Mouse (Mus musculus): ENCODE data around the gene Ubash3a. TPM values are rescaled to one million over a fixed set of nuclear protein-coding genes. Genes with fewer than 3 reads are reported as not detected.

The Ubash3a gene
- total RNA-seq, 2 experiments from 2014 or later, result not detected

DNA sequence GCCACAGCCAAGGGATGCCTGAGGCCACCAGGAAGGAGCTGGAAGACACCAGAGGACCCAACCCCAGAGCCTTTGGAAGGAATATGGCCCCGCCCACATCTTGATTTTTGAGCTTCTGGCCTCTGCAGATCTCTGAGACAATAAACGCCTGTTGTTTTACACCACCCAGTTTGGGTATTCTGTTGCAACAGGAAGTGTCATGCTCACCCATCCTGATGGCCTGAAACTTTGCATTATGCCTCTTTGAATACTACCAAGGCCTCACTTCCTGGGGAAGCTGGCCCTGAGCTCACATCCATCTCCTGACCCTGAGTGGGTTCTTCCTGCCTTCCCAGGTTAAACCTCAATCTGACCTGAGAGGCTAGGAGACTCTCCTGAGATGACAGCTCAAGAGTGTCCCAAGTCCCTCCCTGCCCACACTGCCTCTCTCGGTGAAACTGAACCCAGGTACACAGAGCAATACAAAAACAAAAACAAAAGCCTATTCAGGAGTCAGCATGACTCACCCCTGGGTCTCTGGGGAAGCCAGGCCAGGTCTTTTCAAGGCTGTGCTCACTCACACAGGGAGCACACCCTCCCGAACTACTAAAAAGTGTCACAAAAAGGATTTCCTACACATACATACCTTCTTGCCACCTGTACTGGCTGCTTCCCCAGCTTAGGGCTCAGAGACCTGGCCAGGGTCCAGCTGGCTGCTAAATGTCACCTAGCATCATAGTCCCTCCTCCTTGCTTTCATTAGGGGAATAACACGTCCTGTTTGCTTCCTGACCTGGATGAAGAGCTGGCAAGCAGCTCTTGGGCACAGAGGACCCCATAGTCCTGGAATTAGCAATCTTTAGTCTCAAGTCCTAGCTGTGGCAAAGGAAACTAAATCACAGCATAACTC, 8.6 kb downstream of the Ubash3a start:
- DNase-seq (ENCODE audit: low spot score), result no peak

- no peak for DNase-seq (ENCODE audit: low spot score)
Observed at GRCm38 (mm10) chr17:31222810-31223310, 15.2 kb downstream of the Ubash3a start.

DNA sequence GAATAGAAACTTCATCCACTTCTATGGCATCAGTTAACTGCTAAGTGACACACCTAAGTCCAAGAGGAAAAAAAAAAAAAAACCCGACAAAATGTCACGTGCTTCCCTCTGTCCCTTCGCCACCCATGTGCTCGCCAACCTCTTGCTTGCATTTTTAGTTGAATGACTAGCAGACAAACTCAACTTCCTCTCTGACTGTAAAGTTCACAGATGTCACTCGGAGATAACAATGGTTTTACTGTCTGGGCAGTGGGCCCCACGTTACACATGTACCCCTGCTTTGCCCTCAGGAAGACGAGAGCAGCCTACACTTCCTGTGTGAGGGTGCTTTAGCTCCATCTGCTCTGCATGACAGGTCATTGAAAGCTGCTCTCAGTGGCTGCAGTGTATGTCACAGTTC, 16.2 kb downstream of the Ubash3a start:
- no peak for DNase-seq (ENCODE audit: low spot score)

DNA sequence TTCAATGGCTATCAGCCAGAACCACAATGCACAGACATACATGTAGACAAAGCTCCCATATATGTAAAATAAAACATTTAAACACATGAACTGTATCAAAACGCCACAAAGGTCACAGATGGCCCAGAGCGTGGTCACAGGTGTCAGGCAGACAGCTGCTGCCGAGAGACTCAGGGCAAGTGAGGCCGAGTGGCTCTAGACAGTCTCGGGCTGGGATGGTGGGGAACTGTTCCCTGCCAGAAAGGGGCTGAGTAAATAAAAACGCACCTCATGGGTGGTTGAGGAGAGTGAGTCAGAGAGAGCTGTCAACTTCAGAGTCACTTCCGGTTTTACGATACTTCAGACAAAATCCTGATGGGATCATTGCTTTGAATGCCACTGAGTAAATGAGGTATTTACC, 16.9 kb downstream of the Ubash3a start:
- DNase-seq (ENCODE audit: low spot score), result no peak

DNA sequence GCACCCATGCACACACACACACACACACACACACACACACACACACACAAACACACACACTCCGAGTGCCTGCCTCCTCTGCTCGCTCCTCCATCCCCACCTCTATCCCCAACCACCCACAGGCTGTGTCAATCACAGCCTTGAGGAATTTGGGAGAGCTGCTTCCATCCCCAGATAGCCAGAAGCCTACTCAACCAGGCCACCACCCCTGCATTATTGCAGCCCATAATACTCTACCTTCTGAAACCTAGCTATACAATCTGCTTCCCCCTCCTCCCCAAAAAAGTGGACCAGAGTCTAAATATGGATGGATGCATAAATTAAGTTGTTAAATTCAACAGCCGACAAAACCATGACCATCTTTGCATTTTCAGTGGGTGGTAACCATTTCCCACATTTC, 18.7 kb downstream of the Ubash3a start:
- no peak for DNase-seq (ENCODE audit: low spot score)

DNA sequence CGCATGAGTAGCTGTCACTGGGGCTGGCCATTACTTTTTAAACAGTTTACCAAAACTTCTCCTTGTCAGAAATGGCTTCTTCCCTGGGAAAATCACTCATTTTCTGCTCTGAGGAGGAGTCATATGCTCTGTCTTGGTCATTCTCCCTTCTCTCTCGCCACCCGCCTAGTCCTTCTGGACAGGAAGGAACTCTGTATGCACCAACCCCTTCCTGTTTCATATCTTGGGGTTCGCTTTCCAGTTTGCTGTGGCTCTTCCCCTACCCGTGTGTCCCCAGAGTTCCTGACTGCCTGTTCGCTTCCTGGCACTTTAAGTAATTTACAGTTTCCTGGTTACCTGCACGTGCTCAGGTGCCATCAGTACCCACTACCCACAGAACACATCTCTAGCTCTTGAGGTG, 19.3 kb downstream of the Ubash3a start:
- no peak for DNase-seq (ENCODE audit: low spot score)

DNA sequence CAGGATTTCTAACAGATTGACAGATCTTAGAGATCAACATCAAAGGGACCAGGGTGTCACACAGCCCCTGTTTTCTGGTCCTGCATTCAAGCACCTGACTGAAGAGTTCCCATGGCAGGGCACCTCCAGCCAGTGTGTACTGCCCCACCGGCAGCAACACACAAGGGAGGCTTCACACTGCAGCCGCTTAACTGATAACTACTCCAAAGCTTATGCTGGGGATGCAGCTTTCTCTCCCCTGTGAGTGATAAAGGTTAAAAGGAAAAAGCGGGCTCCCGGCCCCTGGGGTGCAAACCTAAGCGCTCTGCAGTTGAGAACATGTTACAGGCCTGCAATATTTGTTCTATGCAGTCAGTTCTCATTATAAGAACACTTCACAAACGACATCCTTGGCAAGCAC, 24.1 kb downstream of the Ubash3a start:
- DNase-seq (ENCODE audit: low spot score), result no peak

DNA sequence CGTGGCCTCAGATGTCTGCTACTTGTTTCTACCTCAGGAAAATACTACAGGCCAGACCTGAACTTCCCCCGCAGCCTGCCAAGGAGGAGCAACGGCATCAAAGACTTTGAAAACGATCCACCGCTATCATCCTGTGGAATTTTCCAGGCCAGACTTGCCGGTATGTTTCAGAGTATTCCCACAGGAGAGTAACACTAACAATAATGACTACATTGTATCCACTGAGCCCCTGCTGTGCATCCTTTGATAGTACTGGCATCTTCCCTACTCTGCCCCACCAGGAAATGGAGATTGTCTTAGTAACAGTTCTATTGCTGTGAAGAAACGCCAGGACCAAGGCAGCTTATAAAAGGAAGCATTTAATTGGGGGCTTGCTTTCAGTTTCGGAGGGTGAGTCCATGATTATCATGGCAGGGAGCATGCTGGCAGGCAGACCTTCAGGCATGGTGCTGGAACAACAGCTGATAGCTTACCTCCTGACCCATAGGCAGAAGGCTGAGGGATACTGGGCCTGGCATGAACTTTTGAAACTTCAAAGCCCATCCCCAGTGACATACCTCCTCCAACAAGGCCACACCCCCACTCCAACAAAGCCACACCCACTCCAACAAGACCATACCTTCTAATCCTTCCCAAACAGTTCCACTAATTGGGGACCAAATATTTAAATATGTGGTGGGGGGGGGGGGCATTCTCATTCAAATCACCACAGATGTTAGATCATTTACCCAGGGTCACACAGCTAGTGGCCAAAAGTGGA, 24.8 kb downstream of the Ubash3a start:
- no peak for DNase-seq (ENCODE audit: low spot score)

DNA sequence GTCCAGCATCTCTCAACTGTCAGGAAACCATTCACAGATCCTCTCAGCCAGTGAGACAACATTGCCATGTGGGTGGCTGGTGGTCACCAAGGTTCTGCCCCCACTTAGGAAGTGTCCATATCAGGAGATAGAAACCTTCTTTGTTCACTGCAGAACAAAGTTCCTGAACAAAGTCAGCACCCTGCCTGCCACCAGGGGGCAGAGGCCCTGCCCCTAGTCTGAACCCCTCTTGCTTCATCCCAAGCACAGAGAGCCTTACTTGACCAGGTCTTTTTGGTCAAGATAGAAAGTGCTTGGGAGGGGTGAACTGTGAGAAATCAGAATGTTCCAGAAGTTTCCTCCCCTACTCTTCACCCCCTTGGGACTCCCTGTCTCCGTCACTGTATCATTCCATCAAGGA, 28.2 kb downstream of the Ubash3a start:
- DNase-seq (ENCODE audit: low spot score), result no peak

DNA sequence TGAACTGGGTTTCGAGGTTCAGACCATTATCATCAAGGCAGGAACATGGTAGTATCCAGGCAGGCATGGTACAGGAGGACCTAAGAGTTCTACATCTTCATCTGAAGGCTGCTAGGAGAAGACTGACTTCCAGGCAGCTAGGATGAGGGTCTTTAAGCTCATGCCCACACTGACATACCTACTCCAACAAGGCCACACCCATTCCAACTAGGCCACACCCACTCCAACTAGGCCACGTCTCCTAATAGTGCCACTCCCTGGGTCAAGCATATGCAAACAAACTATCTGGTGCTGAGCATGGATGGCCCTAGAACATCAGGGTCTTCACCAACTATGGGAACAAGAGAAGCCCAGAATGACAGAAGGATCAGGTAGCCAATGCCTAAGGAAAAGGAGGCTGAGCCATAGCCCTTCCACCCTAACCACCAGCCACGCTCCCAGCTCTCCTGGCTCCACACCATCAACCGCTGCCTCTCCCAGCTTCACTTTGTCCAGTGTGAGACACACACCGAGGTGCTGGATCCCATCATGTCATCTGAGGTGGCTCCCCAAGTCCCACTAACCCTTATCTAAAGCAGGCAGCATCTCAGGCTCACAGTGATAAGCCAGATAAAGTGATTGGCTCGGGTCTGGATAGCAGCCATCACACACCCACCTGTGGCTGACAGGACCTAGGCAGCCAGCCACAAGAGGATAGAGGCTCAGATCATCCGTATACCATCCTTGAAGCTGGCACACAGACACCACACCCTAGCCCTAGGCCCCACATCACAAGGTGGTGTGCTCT, 30.8 kb downstream of the Ubash3a start:
- no peak for DNase-seq (ENCODE audit: low spot score)

DNA sequence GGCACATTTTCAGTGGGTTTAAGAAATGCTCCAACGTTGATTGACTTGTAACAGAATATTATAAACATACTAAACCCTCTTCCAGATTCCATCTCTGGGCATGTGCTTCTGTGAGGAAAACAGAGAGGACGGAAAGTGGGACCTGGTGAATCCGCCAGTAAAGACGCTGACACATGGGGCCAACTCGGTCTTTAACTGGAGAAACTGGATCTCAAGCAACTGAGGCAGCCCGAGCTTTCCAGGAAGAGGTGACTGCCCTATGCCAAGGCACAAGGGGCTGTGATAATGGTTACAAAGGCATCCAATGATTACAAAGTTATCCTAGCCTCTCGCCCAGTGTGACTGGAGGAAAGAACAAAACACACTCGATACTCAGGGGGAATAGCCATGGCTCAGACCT, 33.5 kb downstream of the Ubash3a start:
- DNase-seq (ENCODE audit: low spot score), result no peak

GRCm38 (mm10) chr17:31242764-31243163, 35.1 kb downstream of the Ubash3a start:
- DNase-seq (ENCODE audit: low spot score), result no peak

DNA sequence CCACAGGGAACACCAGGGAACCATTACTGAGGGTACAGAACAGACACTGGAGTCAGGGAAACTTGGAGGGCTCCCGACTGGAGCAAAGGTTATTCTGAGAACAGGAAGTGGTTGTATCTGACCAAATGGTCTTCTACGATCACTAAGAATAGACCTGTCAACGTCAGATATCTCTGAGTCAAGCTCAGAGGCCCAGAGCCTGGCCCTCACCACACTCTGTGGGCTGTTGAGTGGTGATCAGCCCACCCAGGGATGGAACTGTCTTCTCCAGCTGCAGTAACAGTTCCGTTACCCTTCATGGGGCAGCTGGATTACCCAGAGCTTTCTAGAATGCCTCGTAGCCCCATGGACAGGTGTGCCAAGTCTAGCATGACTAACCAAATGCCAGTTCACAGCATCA, 37.6 kb downstream of the Ubash3a start:
- no peak for DNase-seq (ENCODE audit: low spot score)

DNA sequence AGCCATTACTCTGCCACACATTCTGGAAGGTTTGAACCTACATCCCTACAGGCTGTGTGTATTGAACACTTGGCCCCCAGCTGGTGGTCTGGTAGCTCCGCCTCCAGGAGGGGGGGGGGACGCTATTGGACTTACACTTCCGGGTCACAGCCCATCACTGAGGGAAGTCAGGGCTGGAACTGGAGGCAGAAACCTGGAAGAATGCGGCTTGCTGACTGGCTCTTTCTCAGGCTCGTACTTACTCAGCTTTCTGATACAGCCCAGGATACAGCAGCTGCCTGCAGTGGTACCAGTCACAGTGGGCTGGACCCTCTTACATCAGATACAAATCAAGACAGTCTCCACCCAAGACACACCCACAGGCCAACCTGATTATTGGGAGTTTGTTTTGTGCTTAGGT, 39.5 kb downstream of the Ubash3a start:
- no peak for DNase-seq (ENCODE audit: low spot score)

DNA sequence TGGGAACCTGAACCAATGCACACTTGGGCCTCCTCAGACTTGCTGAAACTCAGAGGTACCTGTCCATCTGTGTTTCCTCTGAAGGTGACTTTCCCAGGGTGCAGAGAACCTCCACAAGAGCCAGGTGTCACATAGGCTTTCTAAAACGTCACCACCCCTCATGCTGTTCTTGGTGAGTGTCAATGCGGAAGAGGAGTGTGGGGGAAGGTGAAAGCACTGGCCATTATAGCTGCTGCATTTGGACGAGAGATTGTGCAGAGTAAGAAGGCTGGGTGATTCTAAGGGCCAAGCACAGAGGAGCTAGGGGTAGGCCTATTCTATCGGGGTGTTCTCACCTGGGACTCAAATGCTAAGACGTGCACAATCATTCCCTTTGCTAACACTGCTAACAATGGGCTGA, 46.3 kb downstream of the Ubash3a start:
- DNase-seq (ENCODE audit: low spot score), result no peak

- DNase-seq (ENCODE audit: low spot score), result peak; percentile 89
Observed at GRCm38 (mm10) chr17:31254463-31254931, 46.8 kb downstream of the Ubash3a start.

DNA sequence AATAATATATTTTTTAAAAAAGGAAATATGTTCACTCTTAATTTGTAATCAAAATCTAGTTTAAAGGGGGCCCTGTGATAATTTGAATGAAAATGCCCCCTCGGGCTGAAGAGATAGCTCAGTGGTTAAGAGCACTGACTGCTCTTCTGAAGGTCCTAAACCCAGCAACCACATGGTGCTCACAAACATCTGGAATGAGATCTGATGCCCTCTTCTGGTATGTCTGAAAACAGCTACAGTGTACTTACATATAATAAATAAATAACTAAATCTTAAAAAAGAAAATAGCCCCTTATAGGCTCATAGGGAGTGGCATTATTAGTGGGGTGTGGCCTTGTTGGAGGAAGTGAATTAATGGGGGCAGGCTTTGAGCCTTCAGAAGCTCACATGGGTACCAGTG, 49.5 kb downstream of the Ubash3a start:
- no peak for DNase-seq (ENCODE audit: low spot score)

- no peak for DNase-seq (ENCODE audit: low spot score)
Observed at GRCm38 (mm10) chr17:31257898-31258297, 50.2 kb downstream of the Ubash3a start.

DNA sequence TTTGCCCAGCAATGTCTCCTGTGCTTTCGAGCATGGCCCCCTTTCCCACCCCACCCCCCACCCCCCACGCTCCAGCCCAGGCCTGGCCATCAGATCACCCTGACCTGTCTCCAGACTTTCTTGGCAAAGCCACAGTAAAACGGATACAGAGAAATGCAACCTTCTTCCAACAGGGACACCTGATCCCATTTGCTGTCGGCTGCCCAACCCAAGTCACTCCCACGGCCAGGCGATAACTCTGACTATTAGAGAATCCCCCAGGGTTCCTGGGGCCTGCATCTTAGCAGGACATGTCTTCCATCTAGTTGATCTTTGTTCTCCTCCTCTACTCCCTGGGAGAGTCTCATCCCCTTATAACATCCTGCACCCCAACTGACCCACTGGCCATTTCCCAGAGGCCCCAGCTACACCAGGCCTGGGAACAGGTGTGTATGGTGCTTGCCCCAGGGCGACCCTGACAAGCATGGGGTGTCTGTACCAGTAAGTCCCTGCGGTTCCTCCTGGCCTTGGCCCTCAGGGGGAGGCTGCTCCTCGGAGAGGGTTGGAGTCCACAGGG, 50.7 kb downstream of the Ubash3a start:
- peak; percentile 83 for DNase-seq (ENCODE audit: low spot score)

DNA sequence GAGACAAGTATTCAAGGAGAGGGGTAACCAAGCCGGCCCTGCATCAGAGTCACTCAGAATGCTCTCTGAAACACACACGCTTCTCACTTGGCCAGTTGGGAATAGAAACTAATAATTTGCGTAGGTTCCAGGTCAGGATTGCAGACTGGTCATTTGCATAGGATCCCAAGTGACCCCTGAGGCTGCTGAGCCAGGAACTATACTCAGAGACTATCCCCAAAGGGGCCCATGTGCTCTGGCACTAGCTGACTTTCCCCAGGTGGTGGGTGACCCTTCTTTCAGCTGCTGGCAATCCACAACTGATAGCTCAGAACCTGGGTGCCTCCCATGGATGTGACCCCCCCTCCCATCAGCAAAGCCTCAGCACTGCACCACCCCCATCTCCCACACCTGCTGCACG, 51.5 kb downstream of the Ubash3a start:
- DNase-seq (ENCODE audit: low spot score), result no peak

- no peak for DNase-seq (ENCODE audit: low spot score)
Observed at GRCm38 (mm10) chr17:31259825-31260224, 52.2 kb downstream of the Ubash3a start.
